Mouse (Mus musculus): ENCODE measurements around the gene Necab3. TPM values are rescaled to one million over a fixed set of nuclear protein-coding genes. Genes with fewer than 3 reads are reported as not detected.

Gene Necab3
- total RNA-seq, 1 experiment = 5.8 TPM

- peak overlapping the region; percentile 30 to 49; a peak in 2 of 4 replicates for H3K4me3 ChIP-seq (ENCODE audit: insufficient read depth in 1 of 2, low read depth in 1 of 2, low read length in 2 of 2, poor library complexity in 1 of 2, severe bottlenecking in 1 of 2)
- H3K4me1 ChIP-seq (ENCODE audit: control insufficient read depth in 2 of 2, insufficient read depth in 2 of 2, low read length in 2 of 2, poor library complexity in 1 of 2) = peaks cover 3 to 10% of the 10 kb centered on the region in 2 experiments; a peak in 2 of 4 replicates
- TF ChIP-seq CHD2 (IDR thresholded peaks at IDR 0.05; ENCODE audit: low read depth, low read length) (no peak), ZNF384 (IDR thresholded peaks at IDR 0.05; ENCODE audit: low read depth, low read length) (no peak), MAFK (IDR thresholded peaks at IDR 0.05; ENCODE audit: insufficient read depth, low read depth, low read length) (no peak), ZC3H11A (IDR thresholded peaks at IDR 0.05; ENCODE audit: borderline replicate concordance, low read depth, low read length) (no peak), HCFC1 (IDR thresholded peaks at IDR 0.05; ENCODE audit: borderline replicate concordance, insufficient read depth, low read length) (no peak)
- DNase-seq (ENCODE audit: low read depth, low spot score) = no peak
- H3K27ac ChIP-seq (ENCODE audit: insufficient read depth, low read depth, low read length, poor library complexity, severe bottlenecking) = no peak overlapping the region
- in situ Hi-C loops (cut with MboI; ENCODE audit: low sequenced_read_pairs in 2 of 2, unreplicated experiment in 2 of 2) = no loop called here
- H3K36me3 ChIP-seq (ENCODE audit: control insufficient read depth, insufficient read depth, low read length, poor library complexity, severe bottlenecking) = peaks cover 6% of the 10 kb centered on the region; the same call in 1 of the 2 replicates
- H3K9ac ChIP-seq (ENCODE audit: insufficient read depth, low read depth, low read length, poor library complexity, severe bottlenecking) = no peak overlapping the region
- H3K9me3 ChIP-seq (ENCODE audit: control insufficient read depth, insufficient read depth, low read depth, low read length) = no peaks in the 10 kb centered on the region
Observed at GRCm38 (mm10) chr2:154549886-154550189, 8.9 kb downstream of the Necab3 start.

GRCm38 (mm10) chr2:154549127-154549885, 9.4 kb downstream of the Necab3 start:
- peak; percentile 44 for DNase-seq (ENCODE audit: low read depth, low spot score)
- Histone ChIP-seq H3K4me1 (ENCODE audit: control insufficient read depth in 2 of 2, insufficient read depth in 2 of 2, low read length in 2 of 2, poor library complexity in 1 of 2) (peaks cover 3 to 10% of the 10 kb centered on the region in 2 experiments; a peak in 2 of 4 replicates), H3K27ac (ENCODE audit: insufficient read depth, low read depth, low read length, poor library complexity, severe bottlenecking) (no peak overlapping the region), H3K36me3 (ENCODE audit: control insufficient read depth, insufficient read depth, low read length, poor library complexity, severe bottlenecking) (peaks cover 4% of the 10 kb centered on the region; the same call in 1 of the 2 replicates), H3K9me3 (ENCODE audit: control insufficient read depth, insufficient read depth, low read depth, low read length) (no peaks in the 10 kb centered on the region), H3K9ac (ENCODE audit: insufficient read depth, low read depth, low read length, poor library complexity, severe bottlenecking) (peak overlapping the region; percentile 37; the same call in 1 of the 2 replicates), H3K4me3 (ENCODE audit: insufficient read depth in 1 of 2, low read depth in 1 of 2, low read length in 2 of 2, poor library complexity in 1 of 2, severe bottlenecking in 1 of 2) (peak overlapping the region; percentile 49 to 55)
- in situ Hi-C loops (cut with MboI; ENCODE audit: low sequenced_read_pairs in 2 of 2, unreplicated experiment in 2 of 2) = no loop called here
- TF ChIP-seq MAFK (IDR thresholded peaks at IDR 0.05; ENCODE audit: insufficient read depth, low read depth, low read length) (no peak), CHD2 (IDR thresholded peaks at IDR 0.05; ENCODE audit: low read depth, low read length) (no peak), ZC3H11A (IDR thresholded peaks at IDR 0.05; ENCODE audit: borderline replicate concordance, low read depth, low read length) (no peak), ZNF384 (IDR thresholded peaks at IDR 0.05; ENCODE audit: low read depth, low read length) (no peak), HCFC1 (IDR thresholded peaks at IDR 0.05; ENCODE audit: borderline replicate concordance, insufficient read depth, low read length) (no peak)

GRCm38 (mm10) chr2:154548688-154549087, 10.0 kb downstream of the Necab3 start:
- no peak for TF ChIP-seq ZNF384 (IDR thresholded peaks at IDR 0.05; ENCODE audit: low read depth, low read length)
- no peak for TF ChIP-seq CHD2 (IDR thresholded peaks at IDR 0.05; ENCODE audit: low read depth, low read length)
- no peak for TF ChIP-seq MAFK (IDR thresholded peaks at IDR 0.05; ENCODE audit: insufficient read depth, low read depth, low read length)
- TF ChIP-seq ZC3H11A (IDR thresholded peaks at IDR 0.05; ENCODE audit: borderline replicate concordance, low read depth, low read length) = no peak
- TF ChIP-seq HCFC1 (IDR thresholded peaks at IDR 0.05; ENCODE audit: borderline replicate concordance, insufficient read depth, low read length) = no peak
- H3K36me3 ChIP-seq (ENCODE audit: control insufficient read depth, insufficient read depth, low read length, poor library complexity, severe bottlenecking) = peaks cover 2% of the 10 kb centered on the region; the same call in 1 of the 2 replicates
- no peak for DNase-seq (ENCODE audit: low read depth, low spot score)
- no peak overlapping the region for H3K27ac ChIP-seq (ENCODE audit: insufficient read depth, low read depth, low read length, poor library complexity, severe bottlenecking)
- peaks cover 3 to 10% of the 10 kb centered on the region in 2 experiments; a peak in 2 of 4 replicates for H3K4me1 ChIP-seq (ENCODE audit: control insufficient read depth in 2 of 2, insufficient read depth in 2 of 2, low read length in 2 of 2, poor library complexity in 1 of 2)
- no peaks in the 10 kb centered on the region for H3K9me3 ChIP-seq (ENCODE audit: control insufficient read depth, insufficient read depth, low read depth, low read length)
- no peak overlapping the region for H3K9ac ChIP-seq (ENCODE audit: insufficient read depth, low read depth, low read length, poor library complexity, severe bottlenecking)
- in situ Hi-C loops (cut with MboI; ENCODE audit: low sequenced_read_pairs in 2 of 2, unreplicated experiment in 2 of 2) = no loop called here
- no peak overlapping the region for H3K4me3 ChIP-seq (ENCODE audit: insufficient read depth in 1 of 2, low read depth in 1 of 2, low read length in 2 of 2, poor library complexity in 1 of 2, severe bottlenecking in 1 of 2)

GRCm38 (mm10) chr2:154546711-154547110, 12.0 kb downstream of the Necab3 start, which contains the start of gene 1700003F12Rik:
TSS of gene 1700003F12Rik (plus strand) at chr2:154547085.
- H3K9me3 ChIP-seq (ENCODE audit: control insufficient read depth, insufficient read depth, low read depth, low read length) = no peaks in the 10 kb centered on the region
- no peak within 1 kb of the TSS for H3K27ac ChIP-seq (ENCODE audit: insufficient read depth, low read depth, low read length, poor library complexity, severe bottlenecking)
- H3K4me1 ChIP-seq (ENCODE audit: control insufficient read depth in 2 of 2, insufficient read depth in 2 of 2, low read length in 2 of 2, poor library complexity in 1 of 2) = peaks cover 0 to 5% of the 10 kb centered on the region in 2 experiments; a peak in 1 of 4 replicates
- in situ Hi-C loops (cut with MboI; ENCODE audit: low sequenced_read_pairs in 2 of 2, unreplicated experiment in 2 of 2) = no loop called here
- TF ChIP-seq HCFC1 (IDR thresholded peaks at IDR 0.05; ENCODE audit: borderline replicate concordance, insufficient read depth, low read length) (no peak), MAFK (IDR thresholded peaks at IDR 0.05; ENCODE audit: insufficient read depth, low read depth, low read length) (no peak), ZC3H11A (IDR thresholded peaks at IDR 0.05; ENCODE audit: borderline replicate concordance, low read depth, low read length) (no peak), ZNF384 (IDR thresholded peaks at IDR 0.05; ENCODE audit: low read depth, low read length) (no peak), CHD2 (IDR thresholded peaks at IDR 0.05; ENCODE audit: low read depth, low read length) (no peak)
- H3K36me3 ChIP-seq (ENCODE audit: control insufficient read depth, insufficient read depth, low read length, poor library complexity, severe bottlenecking) = peaks cover 2% of the 10 kb centered on the region; the same call in 1 of the 2 replicates
- DNase-seq (ENCODE audit: low read depth, low spot score) = no peak
- H3K4me3 ChIP-seq (ENCODE audit: insufficient read depth in 1 of 2, low read depth in 1 of 2, low read length in 2 of 2, poor library complexity in 1 of 2, severe bottlenecking in 1 of 2) = no peak within 1 kb of the TSS
- no peak within 1 kb of the TSS for H3K9ac ChIP-seq (ENCODE audit: insufficient read depth, low read depth, low read length, poor library complexity, severe bottlenecking)
